Mouse (Mus musculus) c-Kit-positive CD71-negative TER-119-negative erythroid progenitor cells, embryonic 14.5 days (primary cell): ENCODE results near the gene A430078G23Rik.
"Not testable (repeated sequence)": the region's sequence is repeated elsewhere in the genome, so short reads cannot be mapped to it uniquely, and the experiment has no call there.

Experiments
- DNase-seq: peaks from one replicate; pipeline ENCODE4 v3.0.0-alpha.2; 2013; ENCODE audit warnings: low read depth

The A430078G23Rik gene

DNA sequence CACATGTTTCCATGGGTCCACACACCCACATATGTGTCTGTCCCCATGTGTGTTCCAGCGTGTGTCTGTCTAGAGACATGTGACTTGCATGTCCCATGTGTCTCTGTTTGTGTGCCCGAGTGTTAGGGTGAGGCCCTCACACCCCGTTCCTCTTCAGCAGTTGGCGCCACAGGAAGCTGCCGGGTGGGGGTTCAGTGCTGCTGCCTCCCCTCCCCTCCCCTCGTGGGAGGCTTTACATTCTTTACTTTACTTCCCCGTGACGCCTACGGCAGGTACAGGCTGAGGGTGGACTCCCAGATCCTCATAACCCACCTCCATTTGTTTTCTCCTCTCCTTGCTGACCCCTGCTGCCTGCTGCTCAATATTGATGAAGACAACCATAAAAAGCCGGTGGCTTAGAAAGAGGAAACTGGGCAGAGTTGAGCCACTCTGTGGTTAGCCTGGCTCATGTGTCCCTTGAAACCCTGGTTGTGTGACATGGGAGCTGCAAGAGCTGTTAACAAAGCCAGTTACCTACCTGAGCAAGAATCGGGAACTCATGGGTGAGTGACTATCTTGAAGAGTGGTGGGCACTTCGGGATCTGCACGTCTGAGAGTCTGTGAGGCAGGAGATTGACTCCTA, at the start of gene A430078G23Rik:
Gene A430078G23Rik, plus strand, starts transcription at position 227 of the 622 bp plus-strand sequence.
- no peak for DNase-seq

DNA sequence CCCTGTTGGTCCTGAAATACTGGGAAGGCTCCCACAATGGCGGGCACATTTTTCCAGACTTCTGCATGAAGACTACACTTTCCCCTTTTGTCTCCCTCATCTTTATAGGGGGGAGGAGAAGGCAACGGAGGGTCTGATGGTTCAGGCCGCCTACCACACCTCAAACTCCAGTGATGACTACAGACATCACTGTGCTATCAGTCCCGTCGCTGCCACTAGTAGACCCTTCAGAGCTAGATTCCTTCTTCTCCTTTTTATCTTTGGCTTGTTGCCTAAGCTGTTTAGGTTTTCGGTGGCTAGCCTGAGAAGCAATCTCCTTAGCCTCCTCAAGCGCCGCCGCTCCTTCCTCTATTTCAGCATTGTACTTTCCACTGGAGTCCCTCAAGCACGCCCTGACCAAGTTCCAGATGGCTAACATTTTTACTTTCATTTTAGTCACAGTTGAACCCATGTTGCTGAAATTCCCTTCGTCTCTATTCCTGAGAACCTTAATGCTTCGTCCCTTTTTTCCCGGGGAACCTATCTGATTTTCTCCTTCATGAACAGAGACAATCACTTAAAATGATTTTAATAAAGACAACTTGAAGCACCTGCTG, 44.9 kb upstream of the A430078G23Rik start:
- not testable (repeated sequence) for DNase-seq

DNA sequence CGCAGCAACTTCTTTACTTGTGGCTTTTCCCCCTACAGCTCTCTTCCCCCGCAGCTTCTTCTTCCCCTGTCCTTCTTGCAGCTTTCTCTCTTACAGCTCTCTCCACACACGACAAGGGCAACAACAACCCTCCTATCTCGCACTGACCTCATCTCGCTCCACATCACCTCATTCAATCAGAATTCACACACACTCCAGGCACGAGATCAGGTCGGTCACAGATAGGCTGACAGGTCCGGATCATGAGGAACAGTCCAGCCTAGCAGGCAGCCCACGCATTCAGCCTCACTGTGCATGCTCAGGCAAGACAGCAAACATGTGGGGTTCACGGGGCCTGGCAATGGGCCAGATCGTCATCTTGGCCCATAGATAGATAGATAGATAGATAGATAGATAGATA, 43.6 kb upstream of the A430078G23Rik start:
- DNase-seq: no peak

DNA sequence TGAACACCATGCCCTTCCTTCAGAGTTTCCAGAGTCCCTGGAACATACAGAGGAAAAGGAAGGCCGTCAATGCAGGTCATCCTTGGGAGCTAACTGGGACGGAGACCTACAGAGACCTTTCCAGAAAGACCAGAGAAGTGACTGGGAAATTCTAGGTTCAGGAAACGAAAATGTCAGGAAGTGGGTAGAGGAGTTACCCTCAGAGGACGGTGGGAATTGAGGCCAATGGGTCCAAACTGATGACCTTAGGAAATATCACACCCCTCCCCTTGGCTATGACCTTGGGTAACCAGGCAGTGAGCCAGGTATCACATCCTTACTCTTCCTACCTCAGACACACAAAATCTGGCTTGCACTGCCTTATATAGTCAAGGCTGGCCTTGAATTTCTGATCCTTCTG, 41.7 kb upstream of the A430078G23Rik start:
- no peak for DNase-seq

DNA sequence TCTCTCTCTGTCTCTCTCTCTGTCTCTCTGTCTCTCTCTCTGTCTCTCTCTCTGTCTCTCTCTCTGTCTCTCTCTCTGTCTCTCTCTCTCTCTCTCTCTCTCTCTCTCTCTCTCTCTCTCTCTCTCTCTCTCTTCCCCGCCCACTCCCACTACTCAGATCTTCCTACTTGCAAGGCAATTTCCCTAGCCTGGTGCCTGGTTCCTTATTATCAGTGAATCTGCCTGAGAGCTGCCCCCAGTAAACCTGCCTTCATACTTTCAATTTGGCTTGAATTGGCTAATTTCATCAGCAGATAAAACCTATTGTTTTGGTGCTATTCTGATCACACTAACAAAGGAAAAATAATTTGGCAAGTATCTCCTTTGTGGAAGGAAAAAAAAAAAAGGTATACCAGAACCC, 39.8 kb upstream of the A430078G23Rik start:
- not testable (repeated sequence) for DNase-seq

DNA sequence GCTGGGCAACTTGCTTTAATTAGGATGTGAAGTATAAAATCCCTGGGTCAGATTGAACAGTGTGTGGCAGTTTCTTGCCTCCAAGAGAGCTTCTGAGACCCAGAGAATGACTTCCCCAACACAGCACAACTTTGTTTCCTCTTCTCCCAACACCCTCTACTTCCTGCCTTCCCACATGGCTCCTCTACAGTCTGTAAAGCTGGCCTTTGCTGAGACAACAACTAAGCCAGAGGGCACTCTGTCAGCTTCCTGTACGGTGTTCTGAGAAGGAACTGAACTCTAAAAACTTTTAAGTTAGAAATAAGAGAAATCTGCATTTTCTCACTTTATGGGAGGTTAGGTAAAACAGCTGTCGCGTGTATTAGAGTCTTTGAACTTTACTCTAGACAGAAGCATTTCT, 39.4 kb upstream of the A430078G23Rik start:
- DNase-seq: no peak

DNA sequence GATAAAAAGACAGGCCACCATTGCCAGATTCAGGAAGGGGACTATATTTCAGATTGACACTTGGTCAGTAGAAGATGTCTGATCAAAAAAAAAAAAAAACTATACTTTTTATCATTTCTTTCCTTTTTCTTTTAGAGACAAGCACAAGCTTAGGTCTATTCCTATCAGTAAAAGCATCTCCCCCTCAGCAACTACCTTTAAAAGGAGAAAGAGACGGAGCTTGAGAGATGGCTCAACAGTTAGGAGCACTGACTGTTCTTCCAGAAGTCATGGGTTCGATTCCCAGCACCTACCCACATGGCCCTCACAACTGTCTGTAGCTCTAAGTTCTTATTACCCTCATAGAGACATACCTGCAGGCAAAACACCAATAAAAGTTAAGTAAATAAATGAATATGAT, 38.9 kb upstream of the A430078G23Rik start:
- no peak for DNase-seq

DNA sequence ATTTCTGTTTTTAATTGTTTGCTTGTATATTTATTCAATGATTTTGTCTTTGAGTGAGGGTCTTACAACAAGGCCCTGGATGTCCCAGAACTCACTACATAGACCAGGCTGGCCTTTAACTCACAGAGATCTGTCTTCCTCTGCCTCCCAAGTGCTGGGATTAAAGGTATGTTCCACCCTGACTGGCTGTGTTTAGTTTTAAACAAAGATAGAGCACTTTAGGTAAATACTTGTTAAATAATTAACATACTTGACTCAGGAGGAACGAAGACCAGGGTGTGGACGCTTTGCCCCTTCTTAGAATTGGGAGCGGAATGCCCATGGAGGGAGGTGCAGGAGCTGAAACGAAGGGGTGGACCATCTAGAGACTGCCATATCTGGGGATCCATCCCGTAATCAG, 36.6 kb upstream of the A430078G23Rik start:
- DNase-seq: no peak

DNA sequence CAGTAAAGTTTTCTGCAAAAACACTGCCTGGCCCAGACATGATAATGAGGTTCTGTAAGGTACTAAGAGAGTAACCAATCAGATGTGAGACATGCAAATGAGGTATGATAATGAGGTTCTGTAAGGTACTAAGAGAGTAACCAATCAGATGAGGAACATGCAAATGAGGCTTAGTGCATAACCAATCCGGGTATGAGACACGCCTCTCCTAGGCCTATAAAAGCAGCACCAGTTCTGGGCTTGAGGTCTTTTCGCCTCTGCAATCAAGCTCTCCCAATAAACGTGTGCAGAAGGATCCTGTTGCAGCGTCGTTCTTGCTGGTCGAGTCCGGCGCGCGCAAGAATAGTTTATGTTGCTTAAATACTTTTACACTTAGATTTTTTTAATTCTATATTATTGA, 33.9 kb upstream of the A430078G23Rik start:
- DNase-seq: not testable (repeated sequence)

DNA sequence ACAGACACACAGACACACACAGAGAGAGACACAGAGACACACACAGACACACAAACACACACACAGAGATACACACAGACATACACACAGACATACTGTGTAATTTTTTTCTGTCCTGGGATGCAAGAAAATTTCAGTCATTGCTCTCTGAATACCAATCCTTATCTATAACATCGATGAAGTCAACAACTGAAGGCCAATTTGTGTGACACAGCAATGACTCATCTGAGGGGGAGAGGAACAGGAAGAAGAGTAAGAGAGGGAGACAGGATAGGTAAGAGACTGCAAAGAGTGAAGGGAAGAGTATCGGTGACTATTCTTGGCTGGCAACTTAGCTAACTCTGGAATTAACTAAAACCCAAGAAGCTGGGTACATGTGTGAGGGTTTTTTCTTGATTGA, 29.0 kb upstream of the A430078G23Rik start:
- no peak for DNase-seq

DNA sequence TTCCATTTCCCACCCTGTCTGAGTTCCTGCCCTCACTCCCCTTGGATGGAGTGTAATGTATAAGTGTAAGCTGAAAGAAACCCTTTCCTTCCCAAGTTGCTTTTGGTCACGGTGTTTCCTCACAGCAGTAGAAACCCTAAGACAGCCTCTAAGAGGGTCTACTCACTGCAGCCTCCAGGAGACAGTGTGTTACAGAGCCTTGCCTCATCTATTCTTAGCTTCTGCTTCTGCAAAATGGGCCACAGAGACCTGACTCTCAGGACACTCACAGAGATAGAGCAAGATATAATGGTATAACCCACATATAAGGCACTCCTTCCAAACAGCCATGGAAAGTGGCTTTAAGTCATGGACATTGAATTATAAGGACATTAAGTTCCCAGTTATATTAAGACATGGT, 26.2 kb upstream of the A430078G23Rik start:
- no peak for DNase-seq

DNA sequence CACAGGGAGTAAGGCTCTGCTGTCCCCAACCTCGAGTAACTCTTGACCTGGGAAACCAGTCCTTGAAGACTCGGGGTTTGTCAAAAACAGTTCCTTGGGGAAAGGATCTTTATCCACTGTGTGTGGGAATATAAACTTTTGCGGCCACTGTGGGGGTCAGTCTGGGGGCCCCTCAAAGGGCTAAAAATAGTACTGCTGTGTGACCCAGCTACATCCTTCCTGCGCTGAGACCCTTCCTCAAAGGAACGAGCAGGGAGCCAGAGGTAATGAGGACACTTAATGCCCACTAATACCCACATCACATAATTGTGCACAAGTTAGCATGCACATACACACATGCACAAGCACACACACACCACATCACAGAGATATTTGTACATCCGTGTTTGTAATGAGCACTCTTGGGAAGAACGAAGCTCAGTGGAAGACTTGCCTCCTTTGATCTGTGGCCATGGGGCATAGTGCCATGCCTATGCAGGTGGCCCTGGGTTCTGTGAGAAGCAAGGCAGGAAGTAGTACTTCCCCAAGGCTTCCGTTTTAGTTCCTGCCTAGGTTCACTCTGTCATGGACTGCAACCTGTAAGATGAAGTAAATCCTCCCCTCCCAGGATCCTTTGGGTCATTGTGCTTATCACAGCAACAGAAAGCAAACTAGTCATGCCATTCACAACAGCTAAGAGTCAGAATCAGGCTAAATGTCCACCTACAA, 25.5 kb upstream of the A430078G23Rik start:
- DNase-seq: no peak

DNA sequence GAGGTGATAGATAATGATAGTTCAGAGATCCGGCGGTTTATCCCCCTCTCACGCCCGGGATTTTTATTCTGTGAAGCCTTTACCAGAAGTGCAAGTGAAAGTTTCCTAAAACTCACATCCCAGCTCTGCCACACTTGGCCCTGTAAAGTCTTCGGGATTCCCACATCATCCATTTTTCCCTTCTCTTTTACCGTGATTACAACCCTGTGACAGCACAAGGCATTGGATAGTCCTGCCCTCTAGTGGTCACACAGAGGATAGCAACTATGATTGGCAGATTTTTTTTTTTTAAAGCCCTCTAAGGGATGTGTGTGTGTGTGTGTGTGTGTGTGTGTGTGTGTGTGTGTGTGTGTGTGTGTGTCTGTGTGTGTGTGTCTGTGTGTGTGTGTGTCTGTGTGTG, 22.6 kb upstream of the A430078G23Rik start:
- DNase-seq: no peak

DNA sequence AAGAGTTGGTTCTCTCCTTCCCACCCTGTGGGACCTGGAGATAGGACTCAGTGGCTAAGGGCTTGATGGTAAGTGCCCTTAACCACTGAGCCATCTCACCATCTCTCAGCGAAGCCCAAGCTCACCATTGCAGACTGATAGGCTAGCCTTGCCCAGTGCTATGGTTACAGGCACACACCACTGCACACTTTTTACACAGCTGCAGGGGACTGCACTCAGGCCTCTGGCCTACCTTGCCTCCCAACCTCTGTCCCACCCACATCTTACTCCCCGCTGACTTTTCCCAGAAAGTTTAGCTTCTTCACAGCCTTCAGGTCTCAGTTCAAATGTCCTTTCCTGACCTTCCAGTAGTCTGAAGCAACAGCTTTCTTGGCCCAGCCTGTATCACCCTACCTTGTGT, 21.5 kb upstream of the A430078G23Rik start:
- no peak for DNase-seq

DNA sequence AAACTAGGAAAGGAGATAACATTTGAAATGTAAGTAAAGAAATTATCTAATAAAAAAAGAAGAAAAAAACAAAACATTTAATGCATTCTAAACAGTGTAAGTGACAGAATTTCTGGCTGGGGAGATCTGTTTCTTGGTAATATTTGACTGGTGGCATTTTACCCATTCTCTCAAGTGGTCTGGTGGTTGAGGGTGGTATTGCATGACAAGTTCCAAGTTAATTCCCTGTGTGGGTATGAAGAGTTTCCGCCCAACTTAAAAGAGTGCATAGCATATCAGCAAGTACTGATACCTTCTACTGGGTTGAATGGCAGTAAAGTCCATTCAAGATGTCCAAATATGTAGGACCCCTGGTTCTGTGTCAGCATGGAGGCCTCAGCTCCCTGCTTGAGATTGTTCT, 17.3 kb upstream of the A430078G23Rik start:
- no peak for DNase-seq

DNA sequence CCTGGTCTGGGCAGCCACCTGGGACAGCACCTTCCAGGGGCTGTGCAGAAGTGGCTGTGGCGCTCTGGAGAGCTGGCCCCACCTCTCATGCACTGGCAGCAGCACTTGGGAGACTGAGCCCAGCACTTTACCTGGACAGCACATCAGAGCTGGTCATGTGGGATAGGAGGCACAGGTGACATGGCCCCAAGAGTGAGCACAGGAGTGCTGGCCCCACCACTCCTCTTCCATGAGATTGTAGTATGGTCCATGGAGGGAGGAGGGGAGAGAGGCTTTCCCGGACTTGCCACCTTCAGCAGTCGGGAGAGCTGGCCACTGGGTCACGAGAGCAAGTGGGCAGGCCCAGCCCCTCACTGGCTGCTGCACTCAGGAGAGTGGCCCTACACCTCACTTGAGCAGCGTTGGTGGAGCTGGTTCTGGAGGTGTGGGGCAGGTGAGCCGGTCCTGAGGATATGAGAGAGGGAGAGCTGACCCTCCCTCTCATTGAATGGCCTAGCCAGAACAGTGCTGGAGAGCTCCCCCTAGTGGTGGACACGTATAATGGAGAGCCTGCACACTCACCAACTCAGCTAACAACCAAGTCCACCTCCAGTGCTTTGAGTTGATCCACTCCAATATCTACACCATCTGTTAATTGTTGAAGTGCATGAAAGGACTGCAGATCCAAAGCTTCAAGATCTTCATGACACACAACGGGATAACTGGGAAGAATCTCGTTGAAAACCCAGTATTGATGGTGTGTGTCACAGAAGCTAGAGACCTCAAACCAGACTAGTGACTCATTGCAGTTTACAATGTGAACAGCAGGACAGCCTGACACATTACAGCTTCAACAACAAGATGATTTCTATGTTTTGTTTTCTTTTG, 16.3 kb upstream of the A430078G23Rik start:
- no peak for DNase-seq

DNA sequence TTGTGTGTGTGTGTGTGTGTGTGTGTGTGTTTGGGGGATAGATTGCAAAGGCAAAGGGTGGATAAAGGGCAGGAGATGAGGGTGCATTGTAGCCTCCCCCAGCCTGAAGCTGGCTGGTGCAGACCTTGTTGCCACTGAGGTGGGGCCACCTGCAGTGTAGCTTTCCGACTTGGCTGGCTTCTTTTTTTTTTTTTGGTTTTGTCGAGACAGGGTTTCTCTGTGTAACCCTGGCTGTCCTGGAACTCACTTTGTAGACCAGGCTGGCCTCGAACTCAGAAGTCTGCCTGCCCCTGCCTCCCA, 15.7 kb upstream of the A430078G23Rik start:
- DNase-seq: not testable (repeated sequence)

DNA sequence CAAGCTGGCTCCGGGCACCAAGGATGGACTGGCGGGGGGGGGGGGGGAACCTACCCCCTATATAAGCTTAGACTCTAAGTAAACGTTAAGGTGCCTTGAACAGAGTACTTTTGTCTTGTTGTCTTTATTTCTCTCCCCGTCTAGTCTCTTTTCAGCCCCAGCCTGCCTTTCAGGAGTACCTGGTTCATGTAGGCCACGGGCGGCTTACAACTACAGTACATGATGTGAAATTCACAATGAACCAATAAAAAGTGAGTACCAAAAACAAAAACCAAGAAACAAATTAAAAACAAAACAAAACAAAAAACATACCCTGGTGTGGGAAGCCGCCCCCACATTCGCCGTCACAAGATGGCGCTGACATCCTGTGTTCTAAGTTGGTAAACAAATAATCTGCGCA, 15.2 kb upstream of the A430078G23Rik start:
- no peak for DNase-seq

DNA sequence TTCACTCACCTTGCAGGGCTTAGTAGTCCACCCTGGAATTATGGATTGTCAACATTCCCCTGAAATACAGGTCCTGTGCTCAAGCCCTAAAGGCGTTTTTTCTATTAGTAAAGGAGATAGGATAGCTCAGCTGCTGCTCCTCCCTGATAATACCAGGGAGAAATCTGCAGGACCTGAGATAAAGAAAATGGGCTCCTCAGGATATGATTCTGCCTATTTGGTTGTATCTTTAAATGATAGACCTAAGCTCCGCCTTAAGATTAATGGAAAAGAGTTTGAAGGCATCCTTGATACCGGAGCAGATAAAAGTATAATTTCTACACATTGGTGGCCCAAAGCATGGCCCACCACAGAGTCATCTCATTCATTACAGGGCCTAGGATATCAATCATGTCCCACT, 12.5 kb upstream of the A430078G23Rik start:
- DNase-seq: not testable (repeated sequence)

DNA sequence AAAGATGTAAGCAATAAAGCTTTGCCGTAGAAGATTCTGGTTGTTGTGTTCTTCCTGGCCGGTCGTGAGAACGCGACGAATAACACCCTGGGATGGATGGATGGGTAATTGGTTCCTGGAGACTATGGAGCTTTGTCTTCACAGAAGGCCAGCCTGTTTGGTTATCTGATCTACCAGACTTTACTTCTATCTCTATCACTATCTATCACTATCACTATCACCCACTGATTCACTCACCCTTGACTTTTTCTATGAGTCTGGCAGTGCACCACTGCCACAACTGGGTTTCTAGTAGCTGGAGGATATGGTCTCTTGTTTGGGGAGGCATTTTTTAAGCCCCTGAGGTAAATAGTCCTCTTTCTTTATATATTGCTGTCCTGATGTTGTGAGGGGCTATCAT, 7.9 kb upstream of the A430078G23Rik start:
- DNase-seq: no peak

DNA sequence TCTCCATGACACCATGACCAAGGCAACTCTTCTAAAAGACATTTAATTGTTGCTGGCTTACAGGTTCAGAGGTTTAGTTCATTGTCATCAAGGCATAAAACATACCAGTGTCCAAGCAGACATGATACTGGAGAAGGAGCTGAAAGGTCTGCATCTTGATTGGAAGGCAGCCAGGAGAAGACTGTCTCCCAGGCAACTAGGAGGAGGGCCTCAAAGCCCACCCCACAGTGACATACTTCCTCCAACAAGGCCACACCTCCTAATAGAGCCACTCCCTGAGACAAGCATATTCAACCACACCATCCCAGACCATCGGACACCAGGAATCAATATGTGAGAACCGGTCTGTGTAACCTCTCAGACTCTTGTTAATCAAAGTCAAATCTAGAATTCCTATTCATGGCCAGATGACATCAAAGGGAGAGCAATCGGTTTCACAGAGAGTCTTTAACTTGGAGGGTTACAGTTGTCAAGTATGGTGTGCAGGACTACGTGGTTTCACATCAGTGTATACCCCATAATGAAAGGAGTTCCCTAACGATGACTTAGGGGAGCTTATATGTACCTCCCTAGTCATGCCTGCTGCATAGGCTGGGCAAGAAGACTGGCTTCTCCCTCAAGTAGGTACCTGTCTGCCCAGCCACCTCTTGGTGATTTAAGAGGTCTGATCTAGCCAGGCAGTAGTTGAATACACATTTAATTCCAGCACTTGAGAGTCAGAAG, 6.4 kb upstream of the A430078G23Rik start:
- no peak for DNase-seq
